Comparison of ENCODE assay signal across 6 mouse cellular contexts in the genomic region with DNA sequence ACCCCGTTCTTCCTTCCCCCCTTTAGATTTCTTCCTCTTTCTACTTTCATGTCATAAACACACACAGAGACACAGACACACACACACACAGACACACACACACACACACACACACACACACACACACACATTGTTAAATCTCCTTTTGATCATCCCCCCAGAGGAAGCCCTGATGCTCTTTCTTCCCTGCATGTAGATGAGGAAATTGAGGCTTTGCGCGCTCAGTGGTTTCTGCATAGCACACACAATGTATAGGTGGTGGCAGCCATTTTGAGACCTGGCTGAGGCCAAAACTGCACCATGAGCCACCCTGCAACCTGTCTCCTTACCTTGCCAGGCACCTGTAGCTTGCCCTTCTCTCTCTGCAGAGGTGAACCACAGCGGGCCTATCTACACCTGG. TPM values are rescaled to one million over a fixed set of nuclear protein-coding genes. Genes with fewer than 3 reads are reported as not detected.
"Had no signal": no experiment of that assay in that cellular context is flagged by ENCODE, and none has a peak within 500 bp of the region (broad histone marks: within the 10 kb centered on the region; RNA-seq: fewer than 3 reads in every experiment).

No protein-coding gene starts in this region.

RNA-seq across cellular contexts. Expression of a gene that starts 4.5 kb away (rescaled TPM):
- total RNA-seq: neutrophil, adult 5-6 weeks had no signal
- polyA plus RNA-seq: neural tube, embryonic 12.5 days; neural tube, embryonic 13.5 days; neural tube, embryonic 14.5 days; neural tube, embryonic 15.5 days; spleen, adult 2 months had no signal

RNA-seq across cellular contexts. Expression of a gene that starts 38.2 kb away (rescaled TPM):
- total RNA-seq: neutrophil, adult 5-6 weeks had no signal
- polyA plus RNA-seq: neural tube, embryonic 12.5 days; neural tube, embryonic 13.5 days; neural tube, embryonic 14.5 days; neural tube, embryonic 15.5 days; spleen, adult 2 months had no signal
